Mouse (Mus musculus) liver, adult (tissue): Measurements from ENCODE around the gene Kif4.

Experiments used
- GATA4 ChIP-seq: IDR thresholded peaks from 2 replicates; pipeline ENCODE4 v1.6.1; 2014; ENCODE audit warnings: mild to moderate bottlenecking, low read length; ENCODE audit not compliant: insufficient replicate concordance

Gene Kif4

GRCm38 (mm10) chrX:100687360-100688032, 62.0 kb downstream of the Kif4 start:
- no peak for TF ChIP-seq GATA4

- no peak for TF ChIP-seq GATA4
Measured at GRCm38 (mm10) chrX:100688033-100688370, 62.5 kb downstream of the Kif4 start.

- TF ChIP-seq GATA4: no peak
Measured at GRCm38 (mm10) chrX:100696776-100697175, 71.2 kb downstream of the Kif4 start.

GRCm38 (mm10) chrX:100708032-100708431, 82.5 kb downstream of the Kif4 start:
- no peak for TF ChIP-seq GATA4

- no peak for TF ChIP-seq GATA4
Measured at GRCm38 (mm10) chrX:100716173-100716572, 90.6 kb downstream of the Kif4 start.

GRCm38 (mm10) chrX:100728947-100729346, 103.4 kb downstream of the Kif4 start:
- no peak for TF ChIP-seq GATA4

GRCm38 (mm10) chrX:100729665-100730188, 104.2 kb downstream of the Kif4 start, which contains the start of gene Gdpd2:
Gdpd2 (plus strand) TSS chrX:100729873.
- no peak for TF ChIP-seq GATA4

GRCm38 (mm10) chrX:100730266-100730665, 104.7 kb downstream of the Kif4 start:
- TF ChIP-seq GATA4: no peak

- TF ChIP-seq GATA4: no peak
Measured at GRCm38 (mm10) chrX:100734359-100734758, 108.8 kb downstream of the Kif4 start.

- no peak for TF ChIP-seq GATA4
Measured at GRCm38 (mm10) chrX:100738918-100739317, 113.4 kb downstream of the Kif4 start.

GRCm38 (mm10) chrX:100739443-100739842, 113.9 kb downstream of the Kif4 start:
- TF ChIP-seq GATA4: no peak

GRCm38 (mm10) chrX:100740785-100741184, 115.2 kb downstream of the Kif4 start:
- no peak for TF ChIP-seq GATA4

GRCm38 (mm10) chrX:100741940-100742339, 116.4 kb downstream of the Kif4 start:
- TF ChIP-seq GATA4: no peak

- TF ChIP-seq GATA4: no peak
Measured at GRCm38 (mm10) chrX:100765855-100766254, 140.3 kb downstream of the Kif4 start.

GRCm38 (mm10) chrX:100767181-100767884, 141.8 kb downstream of the Kif4 start, which contains the start of gene Dlg3:
Dlg3 (plus strand) TSS chrX:100767722.
- no peak for TF ChIP-seq GATA4

GRCm38 (mm10) chrX:100767885-100768626, 142.5 kb downstream of the Kif4 start:
- TF ChIP-seq GATA4: no peak
